Mouse (Mus musculus): ENCODE results near the gene Fam120a. TPM values are rescaled to one million over a fixed set of nuclear protein-coding genes. Genes with fewer than 3 reads are reported as not detected.

Fam120a gene
- total RNA-seq, 2 experiments from 2014 or later: 182 to 184 TPM

DNA sequence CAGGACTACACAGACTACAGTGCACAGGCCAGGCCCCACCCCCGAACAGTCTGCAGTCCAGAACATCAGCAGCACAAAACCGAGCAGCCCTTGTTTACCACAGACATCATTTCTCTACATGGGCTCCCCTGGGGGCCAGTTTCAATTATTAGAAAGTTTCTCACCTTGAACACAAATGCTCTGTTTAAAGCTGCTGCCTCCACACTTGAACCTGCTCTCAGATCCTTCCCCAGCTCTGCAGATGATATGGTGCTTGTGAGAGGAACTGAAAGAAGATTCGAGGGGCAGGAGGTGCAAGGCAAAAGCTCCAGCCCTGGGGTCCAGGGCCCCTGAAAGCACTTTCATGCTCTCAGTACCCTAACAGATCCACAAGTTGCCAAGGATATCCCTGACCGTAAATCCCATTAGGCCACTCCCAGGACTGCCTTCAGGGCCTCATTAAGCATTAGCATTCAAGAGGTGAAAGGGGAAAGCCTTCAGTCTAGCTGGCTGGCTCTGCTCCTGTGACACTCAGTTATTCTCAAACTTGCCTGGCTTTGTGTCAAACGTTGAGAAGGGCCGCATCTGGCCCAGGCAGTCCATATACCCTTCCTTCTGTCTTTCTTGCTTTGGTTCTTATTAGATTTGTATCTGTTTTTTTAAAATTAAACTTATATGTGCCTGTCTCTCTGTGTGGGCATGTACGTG lies 110.4 kb downstream of the Fam120a start:
- DNase-seq: no peak

DNA sequence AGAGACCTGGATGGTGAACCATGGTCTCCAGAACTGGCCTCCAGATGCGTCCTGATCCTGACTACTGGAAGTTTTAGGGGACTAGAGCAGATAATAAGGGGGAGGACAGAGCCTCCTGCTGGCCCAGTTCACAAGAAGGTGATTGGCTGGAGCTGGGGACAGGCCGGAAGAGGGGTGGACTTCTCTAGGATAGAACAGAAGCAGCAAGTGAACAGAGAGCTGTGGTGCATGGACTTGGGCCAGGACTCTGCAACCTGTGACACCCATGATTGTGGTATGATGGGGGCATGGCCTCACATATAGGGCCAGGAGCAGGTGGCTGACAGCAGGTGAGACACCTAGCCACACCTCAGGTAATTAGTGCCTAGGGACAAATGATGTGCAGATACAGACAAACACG lies 113.9 kb downstream of the Fam120a start:
- peak in 1 of 2 experiments; percentile 39 for DNase-seq

DNA sequence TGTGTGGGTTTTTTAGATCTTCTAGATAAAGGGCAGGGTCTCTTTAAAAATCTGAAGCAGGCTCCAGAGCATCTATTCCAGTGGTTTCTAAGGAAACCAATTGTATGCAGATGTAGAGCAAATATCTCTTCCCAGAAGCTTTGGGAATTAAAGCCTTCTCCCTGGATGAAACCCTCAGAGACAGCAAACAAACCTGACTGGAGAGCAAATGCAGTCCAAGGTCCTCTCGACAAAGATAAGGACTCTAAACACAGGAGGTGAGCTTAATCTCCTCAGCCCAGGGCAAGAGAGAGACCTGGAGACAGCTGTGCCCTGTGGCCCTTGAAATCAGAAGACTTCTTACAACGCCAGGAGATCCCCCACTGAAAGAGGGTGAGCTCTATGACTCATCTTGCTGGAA lies 114.3 kb downstream of the Fam120a start:
- DNase-seq: no peak

DNA sequence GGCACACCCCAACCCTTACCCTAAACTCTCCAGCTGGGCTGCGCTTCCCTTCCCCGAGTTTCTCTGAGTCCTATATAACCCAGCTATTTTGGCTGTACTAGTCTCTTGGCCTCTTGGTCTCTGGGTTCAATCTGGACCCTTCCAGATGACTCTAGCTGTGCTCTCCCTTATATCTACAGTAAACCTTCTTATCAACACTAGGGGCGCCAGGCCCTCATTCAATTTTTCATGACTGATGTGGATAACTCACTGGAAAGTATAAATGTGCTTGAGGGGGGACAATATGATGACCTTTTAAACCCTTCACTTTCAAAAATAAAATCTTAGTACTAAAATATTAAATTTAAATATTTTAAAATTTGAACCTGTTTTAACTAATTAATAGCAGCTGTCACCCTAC lies 115.0 kb downstream of the Fam120a start:
- DNase-seq: no peak

DNA sequence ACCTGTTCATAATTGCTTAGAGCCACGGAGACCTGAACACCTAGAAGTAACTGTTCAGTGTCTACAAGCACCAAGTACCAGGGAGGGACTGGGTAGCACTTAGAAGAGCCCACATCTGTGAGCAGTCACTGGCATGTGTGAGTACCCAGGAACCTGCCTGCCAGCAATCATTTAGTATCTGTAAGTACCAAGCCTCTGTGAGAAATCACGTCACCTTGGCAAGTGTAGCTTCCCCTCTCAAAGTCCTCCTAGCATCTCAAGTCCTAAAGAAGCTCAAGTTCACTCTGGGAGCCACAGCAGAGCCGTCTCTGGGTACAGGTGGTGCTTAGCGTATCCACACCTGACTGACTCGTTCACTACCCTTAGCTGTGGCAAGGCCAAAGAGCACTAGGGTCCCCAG lies 116.1 kb downstream of the Fam120a start:
- no peak for DNase-seq

DNA sequence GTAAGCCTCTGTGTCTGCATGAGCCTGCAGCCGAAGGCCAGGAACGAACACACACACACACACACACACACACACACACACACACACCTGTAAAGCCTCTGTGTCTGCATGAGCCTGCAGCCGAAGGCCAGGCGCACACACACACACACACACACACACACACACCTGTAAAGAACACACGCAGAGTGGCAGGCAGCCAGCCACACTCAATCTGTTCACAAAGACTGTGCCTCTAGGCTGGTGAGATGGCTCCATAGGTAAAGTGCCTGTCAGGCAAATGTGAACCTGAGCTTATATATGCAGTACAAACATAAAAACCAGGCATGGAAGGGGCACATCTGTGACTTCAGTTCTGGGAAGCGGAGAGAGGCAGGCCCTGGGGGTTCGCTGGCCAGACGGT lies 117.0 kb downstream of the Fam120a start:
- no peak for DNase-seq

DNA sequence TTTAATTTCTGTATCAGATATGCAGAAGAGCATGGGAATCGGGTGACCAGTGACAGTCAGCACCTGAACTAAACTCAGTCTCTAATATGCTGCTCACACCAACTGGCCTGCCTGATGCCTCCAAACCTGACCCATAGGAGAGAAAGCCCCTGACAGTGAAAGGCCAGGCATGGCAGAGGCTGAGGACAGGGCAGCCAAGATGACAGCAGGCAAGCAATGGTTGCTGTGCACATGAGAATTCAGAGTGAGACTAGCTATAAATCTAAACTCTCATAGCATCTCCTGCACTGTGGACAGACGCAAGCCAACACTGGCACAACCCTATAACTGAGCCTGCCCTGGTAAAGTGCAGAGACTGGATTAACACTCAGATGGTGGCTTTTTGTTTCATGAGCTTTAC lies 117.5 kb downstream of the Fam120a start:
- DNase-seq: no peak

DNA sequence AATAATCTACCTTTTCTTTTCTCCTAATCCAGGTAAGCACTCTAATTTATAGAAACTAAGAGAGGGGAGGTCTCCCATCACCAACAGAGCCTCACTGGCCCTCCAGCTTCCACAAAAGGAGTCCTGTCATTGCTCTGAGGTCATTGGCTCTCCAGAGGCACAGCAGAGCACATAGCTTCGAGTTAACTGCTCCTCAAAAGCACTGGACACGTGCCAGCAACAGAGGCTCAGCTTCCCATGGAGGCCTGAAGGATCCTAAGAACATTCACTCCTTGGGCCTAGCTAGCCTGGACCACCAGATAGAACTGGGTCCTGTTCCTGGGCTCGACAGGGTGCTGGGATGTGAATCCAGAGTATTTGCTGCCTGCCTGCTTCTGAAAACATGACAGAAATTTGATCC lies 118.7 kb downstream of the Fam120a start:
- DNase-seq: peak; percentile 51 to 66

DNA sequence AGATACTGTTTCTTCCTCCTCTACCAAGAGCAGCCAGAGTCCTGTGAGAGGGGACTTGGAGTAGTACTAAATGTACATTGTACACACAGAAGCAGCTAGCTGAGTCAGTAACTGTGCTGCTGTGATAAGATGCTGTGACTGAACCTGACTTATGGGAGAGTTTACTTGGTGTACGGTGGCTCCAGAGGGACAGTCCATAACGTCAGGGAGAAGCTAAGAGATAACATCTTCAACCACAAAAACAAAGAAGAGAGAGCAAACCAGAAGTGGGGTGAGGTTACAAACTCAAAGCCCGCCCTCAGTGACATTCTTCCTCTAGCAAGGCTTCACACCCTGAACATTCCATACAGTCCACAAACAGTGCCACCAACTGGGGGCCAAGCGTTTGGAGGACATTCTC lies 122.5 kb downstream of the Fam120a start:
- DNase-seq: no peak

DNA sequence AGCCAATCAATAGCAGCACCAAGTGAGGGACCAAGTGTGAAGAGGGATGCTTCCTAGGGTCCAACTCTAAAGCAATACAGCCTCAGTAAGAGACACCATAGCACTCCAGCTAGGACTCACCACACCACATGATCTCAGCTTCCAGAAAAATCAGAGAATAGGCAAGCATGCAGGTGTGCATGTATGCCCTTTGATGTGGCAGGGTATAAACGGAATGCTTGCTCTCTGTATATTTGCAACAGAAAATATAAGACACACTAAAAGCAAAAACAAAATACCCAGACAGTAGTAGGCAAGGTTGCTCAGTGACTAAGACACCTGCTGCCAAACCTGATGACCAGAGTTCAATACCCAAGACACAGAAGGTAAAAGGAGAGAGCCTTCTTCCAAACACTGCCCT lies 124.3 kb downstream of the Fam120a start:
- no peak for DNase-seq

DNA sequence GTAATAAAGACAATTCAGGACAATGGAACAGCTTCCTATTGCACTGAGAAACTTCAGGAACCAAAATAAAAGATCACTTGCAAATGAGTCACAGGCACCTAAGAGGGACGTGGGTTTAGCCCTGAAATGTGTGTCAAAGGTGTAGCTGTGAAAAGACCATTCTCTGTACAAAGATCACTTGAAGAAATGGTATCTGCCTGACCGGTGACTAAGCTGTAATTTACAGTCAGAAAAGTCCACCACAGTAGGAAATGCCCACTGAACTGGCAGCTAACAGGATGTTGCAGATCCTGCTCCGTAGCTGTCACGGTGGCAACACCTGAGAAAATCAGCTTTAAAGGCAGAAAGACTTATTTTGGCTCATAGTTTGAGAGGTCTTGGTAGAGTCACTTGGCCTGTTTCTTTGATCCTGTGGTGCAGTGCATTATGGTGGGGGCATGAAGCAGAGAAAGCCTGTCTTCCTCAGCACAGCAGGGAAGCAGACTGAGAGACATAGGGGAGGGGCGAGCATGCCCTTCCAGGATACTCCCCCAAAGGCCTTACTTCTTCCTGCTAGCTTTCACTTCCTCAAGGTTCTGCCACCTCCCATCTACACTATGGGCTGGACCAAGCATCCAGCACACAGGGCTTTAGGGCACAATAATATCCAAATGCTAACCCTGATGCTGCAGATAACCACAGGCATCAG lies 125.8 kb downstream of the Fam120a start:
- no peak for DNase-seq

DNA sequence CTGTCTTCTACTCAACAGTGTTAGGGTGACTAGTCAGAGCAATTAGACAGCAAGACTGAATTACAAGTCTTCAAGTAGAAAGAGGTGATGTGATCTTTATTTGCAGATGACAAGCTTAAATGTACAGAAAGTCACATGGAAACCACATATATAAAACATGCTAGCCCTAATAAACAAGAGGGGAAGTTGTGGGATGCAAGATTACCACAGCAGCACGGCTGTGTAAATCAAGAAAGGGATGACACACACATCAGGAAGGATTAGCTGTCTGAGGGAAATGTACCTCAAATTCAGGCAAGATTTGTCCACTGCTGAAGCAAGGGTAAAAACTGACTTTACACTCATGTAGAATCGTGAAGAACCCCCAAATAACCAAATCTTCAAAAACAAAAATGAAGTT lies 129.5 kb downstream of the Fam120a start:
- DNase-seq: no peak

DNA sequence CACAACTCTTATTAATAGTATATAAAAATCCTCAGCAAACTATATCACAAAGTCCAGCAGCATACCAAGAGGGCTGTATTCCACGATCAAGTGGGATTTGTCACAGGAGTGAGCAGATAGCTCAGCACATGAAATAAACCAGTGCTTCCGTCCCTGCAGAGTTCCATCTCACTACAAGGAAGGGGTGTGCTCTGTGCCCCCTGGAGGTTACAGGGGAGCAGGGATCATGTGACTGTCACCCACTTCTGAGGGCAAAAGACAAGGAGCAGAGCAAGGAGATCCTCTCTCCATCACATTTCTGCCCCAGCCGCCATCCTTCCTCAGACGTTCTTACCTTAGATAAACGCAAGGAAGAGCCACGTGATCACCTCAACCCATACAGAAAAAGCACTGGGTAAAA lies 130.3 kb downstream of the Fam120a start:
- no peak for DNase-seq

DNA sequence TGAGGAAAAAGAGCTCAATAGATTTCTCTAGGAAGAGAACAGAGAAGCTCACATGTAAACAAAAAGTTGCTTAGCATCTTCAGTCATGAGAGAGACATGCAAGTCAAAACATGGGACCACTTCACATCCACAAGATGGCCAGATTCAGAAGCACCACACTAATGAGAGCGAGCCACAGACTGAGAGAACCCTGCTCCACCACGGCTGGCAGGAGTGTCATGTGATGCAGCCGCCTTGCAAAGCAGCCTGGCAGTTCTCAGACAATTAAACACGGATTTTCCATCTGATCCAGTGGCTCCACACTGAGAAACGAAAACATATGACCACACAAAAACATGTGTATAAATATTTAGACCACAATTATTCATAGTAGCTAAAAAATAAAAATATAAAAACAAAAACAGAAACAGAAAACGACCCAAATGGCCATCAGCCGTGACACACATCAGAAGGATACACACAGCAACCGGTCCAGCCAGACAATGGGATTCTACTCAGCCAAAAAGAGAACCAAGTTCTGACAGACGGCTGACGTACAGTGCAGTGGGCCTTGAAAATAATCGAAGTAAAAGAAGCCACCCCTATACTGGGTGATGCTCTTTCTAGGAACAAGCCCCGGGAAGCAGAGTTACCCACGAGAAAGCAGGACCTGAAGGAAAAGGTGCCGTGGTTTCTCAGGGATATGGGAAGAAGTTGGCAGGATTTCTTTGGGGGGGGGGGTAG lies 137.1 kb downstream of the Fam120a start:
- DNase-seq: no peak

DNA sequence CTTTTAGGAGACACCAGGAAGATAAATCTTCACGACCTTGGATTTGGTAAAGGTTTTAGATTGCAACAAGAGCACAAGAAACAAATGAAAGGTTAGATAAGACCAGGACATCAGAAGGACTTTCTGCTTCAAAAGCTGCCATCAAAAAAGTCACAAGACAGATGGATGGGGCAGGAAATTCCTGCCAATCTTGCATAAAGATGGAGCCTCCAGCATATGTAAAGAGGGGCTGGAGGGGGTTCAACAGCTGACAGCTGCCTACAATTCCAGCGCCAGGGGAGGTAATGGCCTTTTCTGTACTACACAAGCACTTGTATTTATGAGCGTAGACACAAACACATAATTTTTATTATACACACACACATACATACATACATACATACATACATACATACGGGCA lies 138.0 kb downstream of the Fam120a start:
- no peak for DNase-seq

Other genes with a start within 250 kb of the Fam120a start
- gene Phf2, start 96.9 kb downstream of the Fam120a start, total RNA-seq (2021): 10 to 100 TPM; 40.7 to 46.4 TPM
- 1 to 10 TPM; 2.0 TPM for gene Wnk2, start 180.0 kb upstream of the Fam120a start, total RNA-seq (2021)
- gene Ninj1, start 219.5 kb upstream of the Fam120a start, total RNA-seq (2021): 10 to 100 TPM; 51.1 to 61.4 TPM
- gene Card19, start 248.0 kb upstream of the Fam120a start, total RNA-seq (2021): 10 to 100 TPM; 70.5 to 73.8 TPM

All from adrenal gland, postnatal 36 days (tissue).